Mouse (Mus musculus) forebrain, postnatal 0 days (tissue): Measurements from ENCODE around the gene Efna3. TPM values are rescaled to one million over a fixed set of nuclear protein-coding genes. Genes with fewer than 3 reads are reported as not detected.

ENCODE experiments used
- ATAC-seq: fragments of 200-750 bp; cut with Nextera tagmentation; 2 replicates; pipeline ENCODE4 v1.8.0; 2017; ENCODE audit warnings: mild to moderate bottlenecking, moderate library complexity
- DNase-seq: peaks from one replicate; pipeline ENCODE4 v3.0.0-alpha.2; 2015
- H3K27ac ChIP-seq: fragments of 300-500 bp; sonication (generic); 2 replicates; pipeline ENCODE4 v1.5.1; 2014; ENCODE audit warnings: low read depth, mild to moderate bottlenecking, antibody characterized with exemption, low read length, moderate library complexity, mixed read lengths
- H3K27me3 ChIP-seq: fragments of 300-500 bp; sonication (generic); 2 replicates; pipeline ENCODE4 v1.6.1; 2014; ENCODE audit warnings: mild to moderate bottlenecking, low read length, mixed read lengths; ENCODE audit not compliant: insufficient read depth
- H3K36me3 ChIP-seq: fragments of 300-500 bp; sonication (generic); 2 replicates; pipeline ENCODE4 v1.6.1; 2014; ENCODE audit warnings: mild to moderate bottlenecking, moderate library complexity; ENCODE audit not compliant: insufficient read depth
- H3K4me1 ChIP-seq: fragments of 300-500 bp; sonication (generic); 2 replicates; pipeline ENCODE4 v1.6.1; 2014; ENCODE audit warnings: antibody characterized with exemption; ENCODE audit not compliant: insufficient read depth
- H3K4me2 ChIP-seq: fragments of 300-500 bp; sonication (generic); 2 replicates; pipeline ENCODE4 v1.6.1; 2014; ENCODE audit warnings: low read depth, mild to moderate bottlenecking, moderate library complexity
- H3K4me3 ChIP-seq: fragments of 300-500 bp; sonication (generic); 2 replicates; pipeline ENCODE4 v1.5.1; 2014; ENCODE audit warnings: low read depth, low read length, mixed read lengths
- H3K9ac ChIP-seq: fragments of 300-500 bp; sonication (generic); 2 replicates; pipeline ENCODE4 v1.6.1; 2014; ENCODE audit warnings: mild to moderate bottlenecking
- H3K9me3 ChIP-seq: fragments of 300-500 bp; sonication (generic); 2 replicates; pipeline ENCODE4 v1.6.1; 2016; ENCODE audit warnings: low read length
- CTCF ChIP-seq: sonication (generic); IDR thresholded peaks from 2 replicates; pipeline ENCODE4 v1.5.1; 2016; ENCODE audit warnings: antibody characterized with exemption, control low read depth, low read depth
- WGBS: fragments of 180-500 bp; shearing (Covaris S2); extraction: QIAGEN DNeasy Blood & Tissue Kit; methylation state at CpG from one replicate; pipeline ENCODE4 v1.1.7; 2014; 5-methylcytosine and 5-hydroxymethylcytosine counted together
- polyA plus RNA-seq: library from polyadenylated mRNA; unstranded; fragments of >200 nt; fragmentation: Nextera tagmentation; extraction: Ambion mirVana; gene quantifications from 2 replicates; pipeline ENCODE4 v1.2.1, GENCODE M21; 2015
- total RNA-seq: library from RNA; depleted of rRNA; stranded (reverse); fragments of >200 nt; gene quantifications from 2 replicates; pipeline ENCODE4 v1.2.3, GENCODE M21; 2014

Efna3 gene
- total and polyA plus RNA-seq, 2 experiments from 2014 or later, result 68.9 to 76.7 TPM

DNA sequence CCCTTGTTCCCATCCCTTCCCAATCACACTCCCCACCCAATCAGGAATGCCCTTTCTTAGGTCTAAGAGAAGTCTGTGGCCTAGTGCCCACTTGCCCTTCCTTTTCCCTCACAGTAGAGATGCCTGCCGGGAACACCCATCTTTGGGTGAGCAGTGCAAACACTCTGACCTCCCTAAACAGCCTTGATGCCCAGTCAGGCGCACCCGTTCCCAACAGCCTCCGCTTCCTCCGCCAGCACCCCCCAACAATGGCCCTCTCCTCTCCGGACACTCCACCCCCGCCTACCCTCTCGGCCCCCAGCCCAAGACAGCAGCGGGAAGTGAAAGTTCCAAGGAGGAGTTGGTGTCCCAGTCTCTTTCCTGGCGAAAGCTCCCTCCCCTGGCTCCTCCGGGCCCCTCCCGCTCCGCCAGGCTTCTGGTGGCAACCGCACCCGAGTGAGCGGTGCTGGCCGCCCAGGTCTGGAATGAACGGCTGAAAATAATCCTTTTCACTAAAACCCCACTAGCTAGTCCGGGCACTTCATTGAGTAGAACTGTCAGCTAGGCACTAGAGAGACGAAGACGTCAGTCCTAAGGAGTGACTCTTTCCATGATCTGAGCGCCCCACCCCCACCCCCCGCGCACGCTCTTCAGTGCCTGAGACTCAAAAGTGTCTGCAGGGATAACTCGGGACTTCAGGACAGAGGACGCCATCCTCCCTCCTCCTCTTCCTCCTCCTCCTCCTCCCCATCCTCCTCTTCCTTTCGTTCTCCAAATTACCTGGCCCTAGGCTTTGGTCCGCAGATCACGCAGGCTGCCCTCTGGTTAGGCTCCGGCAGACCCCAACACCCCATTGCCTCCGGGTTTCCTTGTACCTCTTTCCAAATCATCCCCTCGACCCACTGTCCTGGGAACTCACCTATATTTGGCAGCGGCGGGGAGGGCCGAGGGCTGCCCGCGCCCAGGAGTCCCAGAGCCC is 26.4 kb upstream of the Efna3 start:
- WGBS, result 2% methylated on average over 38 of the region's 38 CpGs
- H3K4me3 ChIP-seq, result peak overlapping the region; percentile 50
- peak; percentile 47 for ATAC-seq

GRCm38 (mm10) chr3:89347916-89348315 is 25.2 kb upstream of the Efna3 start:
- 0 out of 2 replicates have a peak, but pooled peaks cover 6% of the 10 kb centered on the region for H3K4me1 ChIP-seq
- TF ChIP-seq CTCF, result no peak
- peaks cover 11% of the 10 kb centered on the region; the same call in 1 of the 2 replicates for H3K36me3 ChIP-seq
- no peaks in the 10 kb centered on the region for H3K27me3 ChIP-seq
- 68% methylated on average over 1 of the region's 1 CpGs for whole genome bisulfite sequencing
- H3K4me3 ChIP-seq, result no peak overlapping the region
- H3K4me2 ChIP-seq, result no peak overlapping the region
- ATAC-seq (no peak), DNase-seq (no peak)
- no peak overlapping the region for H3K9ac ChIP-seq
- H3K27ac ChIP-seq, result no peak overlapping the region
- no peaks in the 10 kb centered on the region for H3K9me3 ChIP-seq

More for the DNA sequence above, 26.4 kb upstream of the Efna3 start:
- peak; percentile 45 for DNase-seq
- H3K4me2 ChIP-seq, result peak overlapping the region; percentile 75
- H3K27ac ChIP-seq, result peak overlapping the region; percentile 85
- H3K27me3 ChIP-seq, result no peaks in the 10 kb centered on the region
- H3K4me1 ChIP-seq, result 0 out of 2 replicates have a peak, but pooled peaks cover 6% of the 10 kb centered on the region
- H3K36me3 ChIP-seq, result peaks cover 7% of the 10 kb centered on the region; the same call in 1 of the 2 replicates
- no peak for TF ChIP-seq CTCF
- H3K9me3 ChIP-seq, result no peaks in the 10 kb centered on the region
- peak overlapping the region; percentile 60 for H3K9ac ChIP-seq

DNA sequence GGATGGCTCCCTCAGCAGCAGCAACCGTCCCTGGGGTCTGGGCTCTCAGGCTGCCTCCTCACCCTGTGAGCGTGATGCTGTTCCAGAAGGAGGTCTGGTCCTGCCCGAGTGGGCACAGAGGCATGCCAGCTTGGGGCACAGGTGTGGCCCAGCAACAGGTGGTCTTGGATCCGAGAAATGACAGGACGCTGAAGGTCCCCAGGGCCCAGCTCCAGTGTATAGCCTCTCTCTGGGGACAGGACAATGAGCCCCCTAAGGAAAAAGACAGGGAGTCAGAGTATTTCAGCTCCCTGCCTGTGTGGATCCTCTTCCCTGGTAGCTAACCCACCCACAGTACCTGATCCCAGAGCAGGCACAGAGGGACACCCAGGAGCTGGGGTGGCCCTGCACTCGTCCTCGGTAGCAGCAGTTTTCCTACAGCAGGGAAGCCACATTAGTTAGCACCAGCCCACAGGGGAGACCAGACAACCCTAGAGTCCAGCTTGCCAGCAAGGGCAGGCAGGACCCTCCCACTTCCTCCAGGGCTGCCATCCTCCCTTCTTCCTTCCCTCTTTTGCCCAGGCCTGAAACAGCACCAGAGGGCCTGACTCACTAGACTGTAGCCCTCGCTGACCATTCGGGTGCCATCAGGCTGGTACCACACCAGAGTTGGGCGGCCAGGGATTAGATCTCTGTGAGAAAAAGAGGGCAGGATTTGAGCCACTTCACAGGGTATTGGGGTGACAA is 24.2 kb upstream of the Efna3 start:
- H3K4me1 ChIP-seq, result 0 out of 2 replicates have a peak, but pooled peaks cover 6% of the 10 kb centered on the region
- H3K4me3 ChIP-seq, result no peak overlapping the region
- peaks cover 11% of the 10 kb centered on the region; the same call in 1 of the 2 replicates for H3K36me3 ChIP-seq
- H3K9ac ChIP-seq, result no peak overlapping the region
- 87% methylated on average over 10 of the region's 10 CpGs for WGBS
- ATAC-seq, result no peak
- no peak for TF ChIP-seq CTCF
- H3K9me3 ChIP-seq, result no peaks in the 10 kb centered on the region
- DNase-seq, result no peak
- no peak overlapping the region for H3K4me2 ChIP-seq
- H3K27me3 ChIP-seq, result no peaks in the 10 kb centered on the region
- H3K27ac ChIP-seq, result no peak overlapping the region

DNA sequence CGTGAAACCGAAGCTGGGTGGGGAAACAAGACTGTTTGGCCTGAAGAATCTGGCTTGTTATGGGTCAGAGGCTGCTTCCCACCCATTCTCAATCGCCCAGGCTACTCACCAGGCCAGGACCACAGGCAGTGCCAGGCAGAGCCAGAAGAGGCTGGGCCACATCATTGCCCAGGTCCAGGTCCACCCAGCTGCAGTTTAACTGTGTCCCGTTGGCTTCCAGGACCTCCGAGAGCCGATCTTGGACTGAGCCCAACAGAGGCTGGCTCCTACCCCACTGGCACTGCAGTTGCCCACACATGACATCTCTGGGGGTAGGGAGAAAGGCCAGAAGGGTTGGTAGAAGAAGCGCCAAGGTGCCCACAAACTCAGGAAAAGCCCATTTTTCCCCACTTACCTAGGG is 20.5 kb upstream of the Efna3 start:
- no peak for DNase-seq

GRCm38 (mm10) chr3:89341794-89342193 is 19.0 kb upstream of the Efna3 start:
- TF ChIP-seq CTCF, result no peak
- Histone ChIP-seq H3K27ac (no peak overlapping the region), H3K4me3 (no peak overlapping the region), H3K9ac (no peak overlapping the region), H3K27me3 (no peaks in the 10 kb centered on the region), H3K4me2 (no peak overlapping the region), H3K9me3 (no peaks in the 10 kb centered on the region), H3K4me1 (0 out of 2 replicates have a peak, but pooled peaks cover 3% of the 10 kb centered on the region), H3K36me3 (peaks cover 16% of the 10 kb centered on the region; the same call in 1 of the 2 replicates)
- no peak for DNase-seq
- 47% methylated on average over 4 of the region's 4 CpGs for WGBS
- ATAC-seq, result no peak

More for the DNA sequence above, 20.5 kb upstream of the Efna3 start:
- Histone ChIP-seq H3K27me3 (no peaks in the 10 kb centered on the region), H3K27ac (no peak overlapping the region), H3K9ac (no peak overlapping the region), H3K4me3 (no peak overlapping the region), H3K36me3 (peaks cover 16% of the 10 kb centered on the region; the same call in 1 of the 2 replicates), H3K9me3 (no peaks in the 10 kb centered on the region), H3K4me1 (0 out of 2 replicates have a peak, but pooled peaks cover under 1% of the 10 kb centered on the region), H3K4me2 (no peak overlapping the region)
- ATAC-seq, result no peak
- TF ChIP-seq CTCF, result no peak
- WGBS, result 72% methylated on average over 7 of the region's 7 CpGs

GRCm38 (mm10) chr3:89340465-89340864 is 17.7 kb upstream of the Efna3 start:
- Histone ChIP-seq H3K9ac (peak overlapping the region; percentile 33), H3K36me3 (peaks cover 14% of the 10 kb centered on the region; the same call in 1 of the 2 replicates), H3K4me1 (0 out of 2 replicates have a peak, but pooled peaks cover 10% of the 10 kb centered on the region), H3K9me3 (no peaks in the 10 kb centered on the region), H3K4me3 (peak overlapping the region; percentile 25; the same call in 1 of the 2 replicates), H3K27ac (no peak overlapping the region), H3K27me3 (no peaks in the 10 kb centered on the region), H3K4me2 (peak overlapping the region; percentile 62)
- WGBS, result 2% methylated on average over 11 of the region's 11 CpGs
- peak; percentile 90 for DNase-seq
- peak; percentile 57 for ATAC-seq
- TF ChIP-seq CTCF, result peak; percentile 99
